ENCODE assay signal across 18 mouse cellular contexts in genomic region chr14:103531722-103532341, GRCm38 (mm10). TPM values are rescaled to one million over a fixed set of nuclear protein-coding genes. Genes with fewer than 3 reads are reported as not detected.
"Had no signal": no experiment of that assay in that cellular context is flagged by ENCODE, and none has a peak within 500 bp of the region (broad histone marks: within the 10 kb centered on the region; RNA-seq: fewer than 3 reads in every experiment).

No protein-coding gene starts in this region.

- DNase-seq: kidney, adult 11 months; kidney, adult 9 months; kidney, postnatal 36 days; liver; liver, embryonic 13.5 days; liver, postnatal 0 days; lung, postnatal 36 days; retina, postnatal 1 day; right cerebral cortex, postnatal 4 days; spleen, adult 18-20 months; thymus, postnatal 36 days had no signal

- H3K27me3 ChIP-seq: liver, embryonic 13.5 days; lung, embryonic 15.5 days; megakaryocyte, embryonic 14.5 days; midbrain, embryonic 12.5 days had no signal

- H3K9me3 ChIP-seq: liver, embryonic 13.5 days; lung, embryonic 15.5 days; midbrain, embryonic 12.5 days had no signal

- H3K4me1 ChIP-seq: liver, embryonic 13.5 days; lung, embryonic 15.5 days; megakaryocyte, embryonic 14.5 days had no signal

- ATAC-seq: liver, postnatal 0 days had no signal

- H3K4me3 ChIP-seq: layer of hippocampus, adult 2 months; liver, embryonic 13.5 days; lung, embryonic 15.5 days; megakaryocyte, embryonic 14.5 days; midbrain, embryonic 12.5 days; myocyte had no signal

- H3K27ac ChIP-seq: kidney, postnatal 0 days; layer of hippocampus, adult 2 months; liver, embryonic 13.5 days; lung, embryonic 15.5 days; midbrain, embryonic 12.5 days had no signal

- H3K9ac ChIP-seq: liver, embryonic 13.5 days; liver, postnatal 0 days; lung, embryonic 15.5 days; midbrain, embryonic 12.5 days had no signal

- H3K36me3 ChIP-seq: liver, embryonic 13.5 days; lung, embryonic 15.5 days; midbrain, embryonic 12.5 days had no signal

- H3K4me2 ChIP-seq: liver, embryonic 13.5 days; lung, embryonic 15.5 days; midbrain, embryonic 12.5 days had no signal

RNA-seq across cellular contexts. Expression of gene Scel, which starts 18.7 kb away (rescaled TPM):
- total RNA-seq: midbrain, postnatal 0 days had no signal
- polyA plus RNA-seq: liver, postnatal 0 days; myocyte had no signal
